Mouse (Mus musculus) retina, embryonic 14.5 days (tissue): ENCODE measurements around the gene 2310034G01Rik.

ENCODE experiments used
- DNase-seq: peaks from one replicate; pipeline ENCODE4 v3.0.0-alpha.2; 2015; ENCODE audit warnings: low spot score

Gene 2310034G01Rik

GRCm38 (mm10) chr19:46350168-46350932 is at the start of gene 2310034G01Rik:
Gene 2310034G01Rik, minus strand, starts transcription at chr19:46350302.
- no peak for DNase-seq

- no peak for DNase-seq
Observed at GRCm38 (mm10) chr19:46399886-46400285, 49.8 kb upstream of the 2310034G01Rik start.

- DNase-seq, result no peak
Observed at GRCm38 (mm10) chr19:46399372-46399771, 49.3 kb upstream of the 2310034G01Rik start.

- no peak for DNase-seq
Observed at GRCm38 (mm10) chr19:46398401-46398800, 48.3 kb upstream of the 2310034G01Rik start.

GRCm38 (mm10) chr19:46397436-46398001 is 47.4 kb upstream of the 2310034G01Rik start:
- peak; percentile 62 for DNase-seq

- DNase-seq, result peak; percentile 99
Observed at GRCm38 (mm10) chr19:46396686-46397435, 46.8 kb upstream of the 2310034G01Rik start, which contains the start of gene Sufu. Gene Sufu, plus strand, starts transcription at chr19:46396896.

- no peak for DNase-seq
Observed at GRCm38 (mm10) chr19:46396109-46396508, 46.0 kb upstream of the 2310034G01Rik start.

GRCm38 (mm10) chr19:46395109-46396009 is 45.3 kb upstream of the 2310034G01Rik start, which contains the start of gene Actr1a:
Gene Actr1a, minus strand, starts transcription at chr19:46395748.
- DNase-seq, result peak; percentile 100

- DNase-seq, result no peak
Observed at GRCm38 (mm10) chr19:46394712-46395108, 44.6 kb upstream of the 2310034G01Rik start.

- DNase-seq, result peak; percentile 65
Observed at GRCm38 (mm10) chr19:46392018-46392417, 41.9 kb upstream of the 2310034G01Rik start.

- DNase-seq, result peak; percentile 33
Observed at GRCm38 (mm10) chr19:46389872-46390271, 39.8 kb upstream of the 2310034G01Rik start.

GRCm38 (mm10) chr19:46382275-46382674 is 32.2 kb upstream of the 2310034G01Rik start:
- no peak for DNase-seq

GRCm38 (mm10) chr19:46375891-46376290 is 25.8 kb upstream of the 2310034G01Rik start:
- no peak for DNase-seq

- no peak for DNase-seq
Observed at GRCm38 (mm10) chr19:46375489-46375888, 25.4 kb upstream of the 2310034G01Rik start.

GRCm38 (mm10) chr19:46374477-46375088 is 24.5 kb upstream of the 2310034G01Rik start:
- no peak for DNase-seq

- DNase-seq, result peak; percentile 74
Observed at GRCm38 (mm10) chr19:46369204-46369603, 19.1 kb upstream of the 2310034G01Rik start.

GRCm38 (mm10) chr19:46367798-46368590 is 17.9 kb upstream of the 2310034G01Rik start:
- DNase-seq, result no peak

- DNase-seq, result no peak
Observed at GRCm38 (mm10) chr19:46363294-46364009, 13.3 kb upstream of the 2310034G01Rik start.

GRCm38 (mm10) chr19:46362104-46362503 is 12.0 kb upstream of the 2310034G01Rik start:
- DNase-seq, result no peak

- DNase-seq, result no peak
Observed at GRCm38 (mm10) chr19:46358381-46358780, 8.3 kb upstream of the 2310034G01Rik start.
